Mouse (Mus musculus): ENCODE measurements around the gene Prdm15. TPM values are rescaled to one million over a fixed set of nuclear protein-coding genes. Genes with fewer than 3 reads are reported as not detected.

Gene Prdm15
- polyA plus RNA-seq, 1 experiment from 2014 or later = 10.0 TPM

Small RNAs within 50 kb of the gene (microRNA-seq; reads per million reads assigned to microRNA genes)
- not detected for gene Mir6964

Other genes with a start within 250 kb of the Prdm15 start
- gene Tmprss2, start 240.7 kb downstream of the Prdm15 start, polyA plus RNA-seq (2015; fragmentation: Nextera tagmentation; extraction: Ambion mirVana) = 47.3 and 57.5 TPM in 2 replicates
- 31.2 and 42.7 TPM in 2 replicates for gene Ripk4, start 88.1 kb downstream of the Prdm15 start, polyA plus RNA-seq (2015; fragmentation: Nextera tagmentation; extraction: Ambion mirVana)
- 13.4 and 13.9 TPM in 2 replicates for gene C2cd2, start 110.7 kb upstream of the Prdm15 start, polyA plus RNA-seq (2015; fragmentation: Nextera tagmentation; extraction: Ambion mirVana)
- gene Zbtb21, start 110.8 kb upstream of the Prdm15 start, polyA plus RNA-seq (2015; fragmentation: Nextera tagmentation; extraction: Ambion mirVana) = 13.0 and 13.2 TPM in 2 replicates
- 25.5 and 31.2 TPM in 2 replicates for gene B230307C23Rik, start 145.5 kb upstream of the Prdm15 start, polyA plus RNA-seq (2015; fragmentation: Nextera tagmentation; extraction: Ambion mirVana)
- 15.7 and 16.5 TPM in 2 replicates for gene A630089N07Rik, start 230.6 kb upstream of the Prdm15 start, polyA plus RNA-seq (2015; fragmentation: Nextera tagmentation; extraction: Ambion mirVana)

Measured in stomach, embryonic 16.5 days (tissue).